Mouse (Mus musculus) intestine, embryonic 15.5 days (tissue): ENCODE data around the gene Pla2g4f. TPM values are rescaled to one million over a fixed set of nuclear protein-coding genes. Genes with fewer than 3 reads are reported as not detected.

Source experiments
- ATAC-seq: fragments of 200-750 bp; cut with Nextera tagmentation; 2 replicates; pipeline ENCODE4 v1.8.0; 2017; ENCODE audit warnings: moderate TSS enrichment, moderate library complexity
- H3K27ac ChIP-seq: fragments of 300-500 bp; sonication (generic); 2 replicates; pipeline ENCODE4 v1.5.1; 2015; ENCODE audit warnings: mild to moderate bottlenecking, inconsistent platforms
- H3K27me3 ChIP-seq: fragments of 300-500 bp; sonication (generic); replicated peaks from 2 replicates; pipeline ENCODE4 v1.6.1; 2015; ENCODE audit warnings: inconsistent platforms
- H3K36me3 ChIP-seq: fragments of 300-500 bp; sonication (generic); 2 replicates; pipeline ENCODE4 v1.6.1; 2015; ENCODE audit warnings: inconsistent platforms
- H3K4me1 ChIP-seq: fragments of 300-500 bp; sonication (generic); replicated peaks from 2 replicates; pipeline ENCODE4 v1.6.1; 2015; ENCODE audit warnings: inconsistent platforms
- H3K4me2 ChIP-seq: fragments of 300-500 bp; sonication (generic); replicated peaks from 2 replicates; pipeline ENCODE4 v1.6.1; 2015; ENCODE audit warnings: mild to moderate bottlenecking, inconsistent platforms
- H3K4me3 ChIP-seq: fragments of 300-500 bp; sonication (generic); replicated peaks from 2 replicates; pipeline ENCODE4 v1.5.1; 2015; ENCODE audit warnings: inconsistent platforms
- H3K9ac ChIP-seq: fragments of 300-500 bp; sonication (generic); 2 replicates; pipeline ENCODE4 v1.6.1; 2015; ENCODE audit warnings: inconsistent platforms
- H3K9me3 ChIP-seq: fragments of 300-500 bp; sonication (generic); 2 replicates; pipeline ENCODE4 v1.6.1; 2016; ENCODE audit warnings: inconsistent platforms
- WGBS: fragments of 180-500 bp; shearing (Covaris S2); methylation state at CpG from one replicate; pipeline ENCODE4 v1.1.7; 2015; 5-methylcytosine and 5-hydroxymethylcytosine counted together
- polyA plus RNA-seq: library from polyadenylated mRNA; unstranded; fragments of >200 nt; fragmentation: Nextera tagmentation; extraction: Ambion mirVana; gene quantifications from 2 replicates; pipeline ENCODE4 v1.2.1, GENCODE M21; 2015

The Pla2g4f gene
- polyA plus RNA-seq, 1 experiment from 2014 or later = 0.29 TPM

- no peak overlapping the region for H3K27ac ChIP-seq
- no peak overlapping the region for H3K4me2 ChIP-seq
- no peak for ATAC-seq
- H3K9me3 ChIP-seq = no peaks in the 10 kb centered on the region
- H3K27me3 ChIP-seq = no peaks in the 10 kb centered on the region
- WGBS = 91% methylated on average over 6 of the region's 6 CpGs
- H3K36me3 ChIP-seq = no peaks in the 10 kb centered on the region
- H3K9ac ChIP-seq = no peak overlapping the region
- no peak overlapping the region for H3K4me3 ChIP-seq
- no peaks in the 10 kb centered on the region for H3K4me1 ChIP-seq
Observed at GRCm38 (mm10) chr2:120301076-120301475, 12.9 kb downstream of the Pla2g4f start.

- Histone ChIP-seq H3K4me2 (no peak overlapping the region), H3K36me3 (no peaks in the 10 kb centered on the region), H3K27me3 (no peaks in the 10 kb centered on the region), H3K9ac (no peak overlapping the region), H3K9me3 (no peaks in the 10 kb centered on the region), H3K27ac (no peak overlapping the region), H3K4me3 (no peak overlapping the region), H3K4me1 (no peaks in the 10 kb centered on the region)
- 60% methylated on average over 4 of the region's 4 CpGs for WGBS
- no peak for ATAC-seq
Observed at GRCm38 (mm10) chr2:120299866-120300265, 14.1 kb downstream of the Pla2g4f start.

- no peaks in the 10 kb centered on the region for H3K36me3 ChIP-seq
- WGBS = 15% methylated on average over 2 of the region's 2 CpGs
- H3K27me3 ChIP-seq = no peaks in the 10 kb centered on the region
- no peaks in the 10 kb centered on the region for H3K9me3 ChIP-seq
- no peak overlapping the region for H3K4me2 ChIP-seq
- no peak overlapping the region for H3K9ac ChIP-seq
- no peak for ATAC-seq
- no peaks in the 10 kb centered on the region for H3K4me1 ChIP-seq
- H3K4me3 ChIP-seq = no peak overlapping the region
- no peak overlapping the region for H3K27ac ChIP-seq
Observed at GRCm38 (mm10) chr2:120296160-120296559, 17.8 kb downstream of the Pla2g4f start.

- Histone ChIP-seq H3K4me1 (no peaks in the 10 kb centered on the region), H3K27ac (no peak overlapping the region), H3K36me3 (no peaks in the 10 kb centered on the region), H3K4me2 (no peak overlapping the region), H3K4me3 (no peak overlapping the region), H3K9me3 (no peaks in the 10 kb centered on the region), H3K9ac (no peak overlapping the region), H3K27me3 (no peaks in the 10 kb centered on the region)
- WGBS = 86% methylated on average over 8 of the region's 9 CpGs
- no peak for ATAC-seq
Observed at GRCm38 (mm10) chr2:120291471-120292078, 22.4 kb downstream of the Pla2g4f start.

GRCm38 (mm10) chr2:120288995-120289394, 25.0 kb downstream of the Pla2g4f start, which contains the start of gene Pla2g4d:
Gene Pla2g4d, minus strand, starts transcription at chr2:120289197.
- Histone ChIP-seq H3K9me3 (no peaks in the 10 kb centered on the region), H3K4me3 (no peak within 1 kb of the TSS), H3K36me3 (no peaks in the 10 kb centered on the region), H3K4me1 (no peaks in the 10 kb centered on the region), H3K4me2 (no peak within 1 kb of the TSS), H3K27ac (no peak within 1 kb of the TSS), H3K27me3 (no peaks in the 10 kb centered on the region), H3K9ac (no peak within 1 kb of the TSS)
- ATAC-seq = no peak
- 69% methylated on average over 5 of the region's 5 CpGs for WGBS

- H3K9ac ChIP-seq = no peak overlapping the region
- 88% methylated on average over 3 of the region's 3 CpGs for WGBS
Observed at GRCm38 (mm10) chr2:120288401-120288800, 25.6 kb downstream of the Pla2g4f start.

GRCm38 (mm10) chr2:120285639-120286038, 28.3 kb downstream of the Pla2g4f start:
- no peak overlapping the region for H3K4me3 ChIP-seq
- no peak for ATAC-seq
- no peaks in the 10 kb centered on the region for H3K4me1 ChIP-seq
- no peaks in the 10 kb centered on the region for H3K9me3 ChIP-seq
- H3K9ac ChIP-seq = no peak overlapping the region
- H3K27ac ChIP-seq = no peak overlapping the region
- no peaks in the 10 kb centered on the region for H3K36me3 ChIP-seq
- no peaks in the 10 kb centered on the region for H3K27me3 ChIP-seq
- no peak overlapping the region for H3K4me2 ChIP-seq
- 78% methylated on average over 4 of the region's 4 CpGs for WGBS

More at GRCm38 (mm10) chr2:120288401-120288800, 25.6 kb downstream of the Pla2g4f start:
- no peaks in the 10 kb centered on the region for H3K4me1 ChIP-seq
- H3K27ac ChIP-seq = no peak overlapping the region
- ATAC-seq = no peak
- H3K4me2 ChIP-seq = no peak overlapping the region
- no peaks in the 10 kb centered on the region for H3K9me3 ChIP-seq
- H3K4me3 ChIP-seq = no peak overlapping the region
- H3K27me3 ChIP-seq = no peaks in the 10 kb centered on the region
- no peaks in the 10 kb centered on the region for H3K36me3 ChIP-seq

GRCm38 (mm10) chr2:120284705-120285104, 29.3 kb downstream of the Pla2g4f start:
- no peak for ATAC-seq
- H3K4me2 ChIP-seq = no peak overlapping the region
- no peaks in the 10 kb centered on the region for H3K27me3 ChIP-seq
- H3K27ac ChIP-seq = no peak overlapping the region
- H3K9me3 ChIP-seq = no peaks in the 10 kb centered on the region
- H3K36me3 ChIP-seq = no peaks in the 10 kb centered on the region
- H3K4me1 ChIP-seq = no peaks in the 10 kb centered on the region
- no peak overlapping the region for H3K9ac ChIP-seq
- H3K4me3 ChIP-seq = no peak overlapping the region

GRCm38 (mm10) chr2:120284094-120284493, 29.9 kb downstream of the Pla2g4f start:
- Histone ChIP-seq H3K9me3 (no peaks in the 10 kb centered on the region), H3K4me1 (no peaks in the 10 kb centered on the region), H3K4me2 (no peak overlapping the region), H3K9ac (no peak overlapping the region), H3K4me3 (no peak overlapping the region), H3K36me3 (no peaks in the 10 kb centered on the region), H3K27me3 (no peaks in the 10 kb centered on the region), H3K27ac (no peak overlapping the region)
- no peak for ATAC-seq
- 80% methylated on average over 5 of the region's 5 CpGs for WGBS

- no peak overlapping the region for H3K9ac ChIP-seq
- WGBS = 41% methylated on average over 6 of the region's 6 CpGs
- ATAC-seq = no peak
Observed at GRCm38 (mm10) chr2:120283550-120283949, 30.4 kb downstream of the Pla2g4f start.

GRCm38 (mm10) chr2:120281221-120281620, 32.7 kb downstream of the Pla2g4f start:
- no peaks in the 10 kb centered on the region for H3K4me1 ChIP-seq
- ATAC-seq = no peak
- no peak overlapping the region for H3K9ac ChIP-seq
- WGBS = 52% methylated on average over 3 of the region's 3 CpGs
- H3K27ac ChIP-seq = no peak overlapping the region
- H3K36me3 ChIP-seq = no peaks in the 10 kb centered on the region
- H3K4me2 ChIP-seq = no peak overlapping the region
- H3K27me3 ChIP-seq = no peaks in the 10 kb centered on the region
- H3K9me3 ChIP-seq = no peaks in the 10 kb centered on the region
- no peak overlapping the region for H3K4me3 ChIP-seq

More at GRCm38 (mm10) chr2:120283550-120283949, 30.4 kb downstream of the Pla2g4f start:
- Histone ChIP-seq H3K27me3 (no peaks in the 10 kb centered on the region), H3K27ac (no peak overlapping the region), H3K4me1 (no peaks in the 10 kb centered on the region), H3K4me3 (no peak overlapping the region), H3K36me3 (no peaks in the 10 kb centered on the region), H3K4me2 (no peak overlapping the region), H3K9me3 (no peaks in the 10 kb centered on the region)

GRCm38 (mm10) chr2:120279961-120280360, 34.0 kb downstream of the Pla2g4f start:
- Histone ChIP-seq H3K27ac (no peak overlapping the region), H3K9ac (no peak overlapping the region), H3K4me2 (no peak overlapping the region), H3K4me1 (no peaks in the 10 kb centered on the region), H3K4me3 (no peak overlapping the region), H3K36me3 (no peaks in the 10 kb centered on the region), H3K9me3 (no peaks in the 10 kb centered on the region), H3K27me3 (no peaks in the 10 kb centered on the region)
- 13% methylated on average over 8 of the region's 8 CpGs for WGBS
- no peak for ATAC-seq

- Histone ChIP-seq H3K4me3 (no peak overlapping the region), H3K4me2 (no peak overlapping the region), H3K9me3 (no peaks in the 10 kb centered on the region), H3K27ac (no peak overlapping the region), H3K27me3 (no peaks in the 10 kb centered on the region), H3K36me3 (no peaks in the 10 kb centered on the region), H3K9ac (no peak overlapping the region), H3K4me1 (no peaks in the 10 kb centered on the region)
- ATAC-seq = no peak
- WGBS = 79% methylated on average over 4 of the region's 4 CpGs
Observed at GRCm38 (mm10) chr2:120276951-120277350, 37.0 kb downstream of the Pla2g4f start.
